Mouse (Mus musculus) fibroblast of lung, adult 2 months (primary cell): ENCODE results near the gene Osm.

ENCODE experiments used
- DNase-seq: peaks from one replicate; pipeline ENCODE4 v3.0.0-alpha.2; 2011; ENCODE audit warnings: low read depth

Gene Osm

GRCm38 (mm10) chr11:4239691-4240090, 3.5 kb downstream of the Osm start:
- no peak for DNase-seq

- DNase-seq: no peak
These were observed 3.9 kb downstream of the Osm start for GRCm38 (mm10) chr11:4240151-4240550.

GRCm38 (mm10) chr11:4241180-4241579, 5.0 kb downstream of the Osm start:
- no peak for DNase-seq

GRCm38 (mm10) chr11:4246126-4246525, 9.9 kb downstream of the Osm start:
- DNase-seq: no peak

GRCm38 (mm10) chr11:4246623-4247022, 10.4 kb downstream of the Osm start:
- DNase-seq: no peak

GRCm38 (mm10) chr11:4247201-4247959, 11.2 kb downstream of the Osm start:
- DNase-seq: no peak

- DNase-seq: no peak
These were observed 12.9 kb downstream of the Osm start for GRCm38 (mm10) chr11:4249151-4249550.

GRCm38 (mm10) chr11:4250290-4250689, 14.1 kb downstream of the Osm start:
- DNase-seq: no peak

GRCm38 (mm10) chr11:4251376-4251775, 15.2 kb downstream of the Osm start:
- DNase-seq: no peak

GRCm38 (mm10) chr11:4252886-4253285, 16.7 kb downstream of the Osm start:
- no peak for DNase-seq

- no peak for DNase-seq
These were observed 20.8 kb downstream of the Osm start, which contains the start of gene Lif for GRCm38 (mm10) chr11:4256846-4257607. TSS of gene Lif (plus strand) at chr11:4257557.

GRCm38 (mm10) chr11:4257756-4258155, 21.5 kb downstream of the Osm start:
- DNase-seq: no peak

GRCm38 (mm10) chr11:4258657-4259082, 22.4 kb downstream of the Osm start:
- DNase-seq: peak; percentile 55

- no peak for DNase-seq
These were observed 24.4 kb downstream of the Osm start for GRCm38 (mm10) chr11:4260463-4261187.

- no peak for DNase-seq
These were observed 24.9 kb downstream of the Osm start for GRCm38 (mm10) chr11:4261188-4261494.

- no peak for DNase-seq
These were observed 25.7 kb downstream of the Osm start for GRCm38 (mm10) chr11:4261969-4262368.

- no peak for DNase-seq
These were observed 26.6 kb downstream of the Osm start for GRCm38 (mm10) chr11:4262847-4263246.

- DNase-seq: no peak
These were observed 27.1 kb downstream of the Osm start for GRCm38 (mm10) chr11:4263296-4263695.

- no peak for DNase-seq
These were observed 27.8 kb downstream of the Osm start for GRCm38 (mm10) chr11:4264066-4264465.

- DNase-seq: no peak
These were observed 30.3 kb downstream of the Osm start for GRCm38 (mm10) chr11:4266271-4267201.

- no peak for DNase-seq
These were observed 31.0 kb downstream of the Osm start for GRCm38 (mm10) chr11:4267202-4267578.

GRCm38 (mm10) chr11:4268500-4268899, 32.3 kb downstream of the Osm start:
- DNase-seq: no peak
